Mouse (Mus musculus) cortical plate, adult 2 months (tissue): ENCODE measurements around the gene Fam49a.

Experiments
- CTCF ChIP-seq: fragments of 200-500 bp; IDR thresholded peaks from 2 replicates; pipeline ENCODE4 v1.5.1; 2011; ENCODE audit warnings: mild to moderate bottlenecking, control low read depth, low read length; ENCODE audit not compliant: insufficient read depth; ENCODE audit errors: extremely low read depth
- POLR2A ChIP-seq: fragments of 200-500 bp; IDR thresholded peaks from 2 replicates; pipeline ENCODE4 v1.6.1; 2011; ENCODE audit warnings: mild to moderate bottlenecking, low read length, control low read depth; ENCODE audit not compliant: insufficient read depth; ENCODE audit errors: extremely low read depth

DNA sequence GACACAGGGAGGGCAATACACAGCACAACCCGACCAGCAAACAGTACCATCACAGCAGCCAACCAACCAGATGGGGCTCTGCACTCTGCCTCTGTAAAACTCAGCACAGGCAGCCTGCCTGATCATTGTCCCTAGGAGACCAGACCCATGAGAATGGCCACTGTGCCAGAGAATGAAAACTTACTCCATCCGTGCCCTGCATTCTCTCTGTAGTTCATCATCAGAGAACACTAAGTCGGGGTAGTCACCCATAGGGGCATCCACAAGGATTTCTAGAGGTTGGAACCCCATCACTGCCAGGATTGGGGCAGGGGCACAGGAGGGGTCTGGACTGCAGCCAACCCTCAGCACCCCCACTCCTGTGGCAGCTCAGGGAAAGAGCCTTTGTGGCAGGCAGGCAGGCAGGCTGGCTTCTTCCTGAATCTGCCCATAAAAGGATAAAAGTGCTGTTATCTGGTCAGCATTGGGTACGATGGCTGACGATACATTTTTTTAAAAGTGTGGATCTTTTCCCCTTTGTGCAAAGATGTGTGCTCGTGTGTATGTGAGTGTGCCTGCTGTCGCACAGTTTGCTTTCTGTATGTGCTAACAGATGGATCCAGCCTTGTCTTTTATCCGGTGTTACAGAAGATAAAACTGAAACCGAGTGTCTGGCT, 25.3 kb downstream of the Fam49a start:
- no peak for TF ChIP-seq POLR2A
- no peak for TF ChIP-seq CTCF
